Comparison of ENCODE assay signal across 9 mouse cellular contexts in genomic region chr7:141216894-141217293, GRCm38 (mm10). TPM values are rescaled to one million over a fixed set of nuclear protein-coding genes. Genes with fewer than 3 reads are reported as not detected.
DNase-seq lines count a peak whose midpoint lies in the region; ATAC-seq and TF ChIP-seq lines count a peak whose summit lies in the region.
"Had no signal": no experiment of that assay in that cellular context is flagged by ENCODE, and none has a peak within 500 bp of the region (broad histone marks: within the 10 kb centered on the region; RNA-seq: fewer than 3 reads in every experiment).

No protein-coding gene starts in this region.

- no peak for TF ChIP-seq CTCF in liver, adult 2 months (IDR thresholded peaks at IDR 0.05; ENCODE audit: low read depth, low read length)
- no peak for TF ChIP-seq CTCF in intestine, postnatal 0 days (IDR thresholded peaks at IDR 0.05; ENCODE audit: low read depth)

- H3K9me3 ChIP-seq in forebrain, embryonic 13.5 days (replicated peaks) = no peaks in the 10 kb centered on the region
- no peaks in the 10 kb centered on the region for H3K9me3 ChIP-seq in intestine, postnatal 0 days (ENCODE audit: control insufficient read depth)
- no peaks in the 10 kb centered on the region for H3K9me3 ChIP-seq in neural tube, embryonic 12.5 days

- H3K4me3 ChIP-seq in liver, adult 2 months (ENCODE audit: insufficient read depth, low read depth, low read length) = peak overlapping the region; percentile 50
- H3K4me3 ChIP-seq in forebrain, embryonic 13.5 days = peak overlapping the region; percentile 70
- peak overlapping the region; percentile 62 for H3K4me3 ChIP-seq in intestine, postnatal 0 days (ENCODE audit: low read depth, low read length)
- no peak overlapping the region; the same call in 1 of the 2 replicates for H3K4me3 ChIP-seq in neural tube, embryonic 12.5 days

- DNase-seq in liver, adult 2 months (ENCODE audit: extremely low read depth, low read depth, low spot score) = no peak
- no peak for DNase-seq in liver
- no peak for DNase-seq in urinary bladder, postnatal 36 days (ENCODE audit: low spot score in 2 of 2)
- DNase-seq in left cerebral cortex, postnatal 10 days (ENCODE audit: extremely low spot score in 1 of 2, low spot score in 2 of 2) = no peak

- peak overlapping the region; percentile 97 for H3K4me2 ChIP-seq in forebrain, embryonic 13.5 days
- peak overlapping the region; percentile 95 for H3K4me2 ChIP-seq in intestine, postnatal 0 days (replicated peaks; ENCODE audit: low read depth)
- peak overlapping the region; percentile 95 for H3K4me2 ChIP-seq in neural tube, embryonic 12.5 days (replicated peaks)

- WGBS in liver, adult 2 months = 30% methylated on average over 11 of the region's 11 CpGs
- WGBS in forebrain, embryonic 13.5 days = 86% methylated on average over 11 of the region's 11 CpGs
- WGBS in intestine, postnatal 0 days = 58% methylated on average over 11 of the region's 11 CpGs
- 93% methylated on average over 11 of the region's 11 CpGs for WGBS in neural tube, embryonic 12.5 days

- H3K27me3 ChIP-seq in liver, adult 2 months (ENCODE audit: control insufficient read depth, insufficient read depth, low read length) = no peaks in the 10 kb centered on the region
- H3K27me3 ChIP-seq in forebrain, embryonic 13.5 days = no peaks in the 10 kb centered on the region
- no peaks in the 10 kb centered on the region for H3K27me3 ChIP-seq in intestine, postnatal 0 days (replicated peaks; ENCODE audit: control insufficient read depth, insufficient read depth, low read length)
- H3K27me3 ChIP-seq in neural tube, embryonic 12.5 days (replicated peaks) = no peaks in the 10 kb centered on the region

- no peak for TF ChIP-seq POLR2A in liver, adult 2 months (IDR thresholded peaks at IDR 0.05; ENCODE audit: extremely low read depth, insufficient read depth, low read length)

- H3K79me2 ChIP-seq in liver, adult 2 months (ENCODE audit: control insufficient read depth, insufficient read depth, low read length) = peaks cover 12% of the 10 kb centered on the region; the same call in 1 of the 2 replicates

- no peaks in the 10 kb centered on the region for H3K36me3 ChIP-seq in liver, adult 2 months (ENCODE audit: control insufficient read depth, insufficient read depth, low read length)
- peaks cover 12% of the 10 kb centered on the region for H3K36me3 ChIP-seq in forebrain, embryonic 13.5 days (ENCODE audit: poor library complexity, severe bottlenecking)
- H3K36me3 ChIP-seq in intestine, postnatal 0 days (ENCODE audit: control insufficient read depth, insufficient read depth) = peaks cover 12% of the 10 kb centered on the region; the same call in 1 of the 2 replicates
- peaks cover 17% of the 10 kb centered on the region for H3K36me3 ChIP-seq in neural tube, embryonic 12.5 days

- H3K27ac ChIP-seq in liver, adult 2 months (replicated peaks; ENCODE audit: insufficient read depth, low read depth, low read length) = peak overlapping the region; percentile 89
- no peak overlapping the region for H3K27ac ChIP-seq in forebrain, embryonic 13.5 days
- H3K27ac ChIP-seq in intestine, postnatal 0 days (ENCODE audit: low read depth, low read length) = peak overlapping the region; percentile 98
- H3K27ac ChIP-seq in neural tube, embryonic 12.5 days = no peak overlapping the region

- peaks cover 20% of the 10 kb centered on the region for H3K4me1 ChIP-seq in liver, adult 2 months (ENCODE audit: control insufficient read depth, insufficient read depth, low read length)
- H3K4me1 ChIP-seq in forebrain, embryonic 13.5 days = peaks cover 32% of the 10 kb centered on the region
- H3K4me1 ChIP-seq in intestine, postnatal 0 days (replicated peaks; ENCODE audit: control insufficient read depth, insufficient read depth, low read length) = peaks cover 31% of the 10 kb centered on the region
- peaks cover 41% of the 10 kb centered on the region for H3K4me1 ChIP-seq in neural tube, embryonic 12.5 days

- peak overlapping the region; percentile 65 for H3K9ac ChIP-seq in liver, adult 2 months (ENCODE audit: low read depth, low read length)
- H3K9ac ChIP-seq in forebrain, embryonic 13.5 days = peak overlapping the region; percentile 79; the same call in 1 of the 2 replicates
- H3K9ac ChIP-seq in intestine, postnatal 0 days (ENCODE audit: low read depth, low read length) = no peak overlapping the region
- peak overlapping the region; percentile 71; the same call in 1 of the 2 replicates for H3K9ac ChIP-seq in neural tube, embryonic 12.5 days

- intact Hi-C loops in left cerebral cortex, postnatal 10 days (cut with DNase I) = no loop called here

- no peak for ATAC-seq in forebrain, embryonic 13.5 days
- ATAC-seq in intestine, postnatal 0 days = no peak
- ATAC-seq in neural tube, embryonic 12.5 days (ENCODE audit: low FRiP score, low read depth) = no peak
- ATAC-seq in CD4-positive, CD25-positive, alpha-beta regulatory T cell, adult 4 months = no peak

RNA-seq across cellular contexts. Expression of gene Rassf7, which starts 1.2 kb away (rescaled TPM):
- 21.6 and 22.5 TPM in 2 replicates for total RNA-seq in liver, adult 2 months (2014; rRNA removed)
- polyA plus RNA-seq in liver, adult 2 months (2012; rRNA removed) = 49.1 and 53.3 TPM in 2 replicates
- 29.4 and 33.8 TPM in 2 replicates for polyA plus RNA-seq in forebrain, embryonic 13.5 days (2015; fragmentation: Nextera tagmentation; extraction: Ambion mirVana)
- polyA plus RNA-seq in intestine, postnatal 0 days (2015; fragmentation: Nextera tagmentation; extraction: Ambion mirVana) = 47.6 and 52.7 TPM in 2 replicates
- polyA plus RNA-seq in neural tube, embryonic 12.5 days (2016; fragmentation: Nextera tagmentation; extraction: Ambion mirVana) = 37.1 and 38.7 TPM in 2 replicates
- 10 to 100 TPM; 14.2 to 15.9 TPM for polyA plus RNA-seq in CD4-positive, CD25-positive, alpha-beta regulatory T cell, adult 4 months (2017; shearing (Covaris generic))
- total RNA-seq in left cerebral cortex, postnatal 10 days (2021) = under 1 TPM; 0.58 to 0.69 TPM

RNA-seq across cellular contexts. Expression of gene Lmntd2, which starts 3.0 kb away (rescaled TPM):
- 0.47 and 0.83 TPM in 2 replicates for total RNA-seq in liver, adult 2 months (2014; rRNA removed)
- polyA plus RNA-seq in liver, adult 2 months (2012; rRNA removed) = 1.4 and 2.2 TPM in 2 replicates
- 2.1 and 2.3 TPM in 2 replicates for polyA plus RNA-seq in forebrain, embryonic 13.5 days (2015; fragmentation: Nextera tagmentation; extraction: Ambion mirVana)
- polyA plus RNA-seq in intestine, postnatal 0 days (2015; fragmentation: Nextera tagmentation; extraction: Ambion mirVana) = 2.7 and 3.4 TPM in 2 replicates
- 2.5 and 3.8 TPM in 2 replicates for polyA plus RNA-seq in neural tube, embryonic 12.5 days (2016; fragmentation: Nextera tagmentation; extraction: Ambion mirVana)
- polyA plus RNA-seq in CD4-positive, CD25-positive, alpha-beta regulatory T cell, adult 4 months (2017; shearing (Covaris generic)) = 1 to 10 TPM; 8.5 to 9.6 TPM
- total RNA-seq in left cerebral cortex, postnatal 10 days (2021) = not detected
- total RNA-seq: megakaryocyte-erythroid progenitor cell, adult 5-6 weeks had no signal

RNA-seq across cellular contexts. Expression of gene Phrf1, which starts 11.7 kb away (rescaled TPM):
- total RNA-seq in liver, adult 2 months (2014; rRNA removed) = 8.1 and 12.6 TPM in 2 replicates
- 6.7 and 9.2 TPM in 2 replicates for polyA plus RNA-seq in liver, adult 2 months (2012; rRNA removed)
- 82.4 and 91.3 TPM in 2 replicates for polyA plus RNA-seq in forebrain, embryonic 13.5 days (2015; fragmentation: Nextera tagmentation; extraction: Ambion mirVana)
- 24.7 and 27.8 TPM in 2 replicates for polyA plus RNA-seq in intestine, postnatal 0 days (2015; fragmentation: Nextera tagmentation; extraction: Ambion mirVana)
- polyA plus RNA-seq in neural tube, embryonic 12.5 days (2016; fragmentation: Nextera tagmentation; extraction: Ambion mirVana) = 88.0 and 92.7 TPM in 2 replicates
- polyA plus RNA-seq in CD4-positive, CD25-positive, alpha-beta regulatory T cell, adult 4 months (2017; shearing (Covaris generic)) = 10 to 100 TPM; 45.3 to 54.8 TPM
- 10 to 100 TPM; 63.6 to 69.6 TPM for total RNA-seq in left cerebral cortex, postnatal 10 days (2021)

RNA-seq across cellular contexts. Expression of gene Lrrc56, which starts 22.9 kb away (rescaled TPM):
- total RNA-seq in liver, adult 2 months (2014; rRNA removed) = 1.8 and 2.1 TPM in 2 replicates
- 4.4 and 4.8 TPM in 2 replicates for polyA plus RNA-seq in liver, adult 2 months (2012; rRNA removed)
- 12.6 and 17.3 TPM in 2 replicates for polyA plus RNA-seq in forebrain, embryonic 13.5 days (2015; fragmentation: Nextera tagmentation; extraction: Ambion mirVana)
- 3.2 and 3.7 TPM in 2 replicates for polyA plus RNA-seq in intestine, postnatal 0 days (2015; fragmentation: Nextera tagmentation; extraction: Ambion mirVana)
- polyA plus RNA-seq in neural tube, embryonic 12.5 days (2016; fragmentation: Nextera tagmentation; extraction: Ambion mirVana) = 11.2 TPM in 2 replicates
- polyA plus RNA-seq in CD4-positive, CD25-positive, alpha-beta regulatory T cell, adult 4 months (2017; shearing (Covaris generic)) = 1 to 10 TPM; 2.2 to 4.5 TPM
- 1 to 10 TPM; 4.7 to 4.9 TPM for total RNA-seq in left cerebral cortex, postnatal 10 days (2021)

RNA-seq across cellular contexts. Expression of gene Hras, which starts 23.1 kb away (rescaled TPM):
- 37.6 and 53.8 TPM in 2 replicates for total RNA-seq in liver, adult 2 months (2014; rRNA removed)
- 50.4 and 58.9 TPM in 2 replicates for polyA plus RNA-seq in liver, adult 2 months (2012; rRNA removed)
- 67.2 and 73.9 TPM in 2 replicates for polyA plus RNA-seq in forebrain, embryonic 13.5 days (2015; fragmentation: Nextera tagmentation; extraction: Ambion mirVana)
- polyA plus RNA-seq in intestine, postnatal 0 days (2015; fragmentation: Nextera tagmentation; extraction: Ambion mirVana) = 71.8 and 72.3 TPM in 2 replicates
- polyA plus RNA-seq in neural tube, embryonic 12.5 days (2016; fragmentation: Nextera tagmentation; extraction: Ambion mirVana) = 114 and 121 TPM in 2 replicates
- 1 to 10 TPM; 3.8 to 4.3 TPM for polyA plus RNA-seq in CD4-positive, CD25-positive, alpha-beta regulatory T cell, adult 4 months (2017; shearing (Covaris generic))
- total RNA-seq in left cerebral cortex, postnatal 10 days (2021) = 100 to 1,000 TPM; 246 to 262 TPM

Comparison
In these comparisons a context has a peak if more than half of its experiments do, and no peak if none do; other contexts are left out.
1. H3K27ac ChIP-seq: peak in liver, adult 2 months (single experiment) and intestine, postnatal 0 days (single experiment); none in forebrain, embryonic 13.5 days (single experiment) and neural tube, embryonic 12.5 days (single experiment).
2. Peak in every context shown above with its lines, with median percentiles within 50 percentile points of each other: H3K4me2 ChIP-seq.